Mouse (Mus musculus) B cell, adult 62 days (primary cell): ENCODE data around the gene Rab5if. TPM values are rescaled to one million over a fixed set of nuclear protein-coding genes. Genes with fewer than 3 reads are reported as not detected.

Experiments used
- total RNA-seq: library from RNA; stranded (reverse); gene quantifications from 4 replicates; pipeline ENCODE4 v1.2.4, GENCODE M21; 2023

Rab5if gene
- total RNA-seq = 52.5 to 58.5 TPM (median 54.3 TPM) in 4 replicates

GRCm38 (mm10) chr2:156862772-156863486, at the start of gene Rab5if:
Gene Rab5if, plus strand, starts transcription at chr2:156863128.

GRCm38 (mm10) chr2:156839319-156840191, 23.4 kb upstream of the Rab5if start, which contains the start of gene Tgif2:
Gene Tgif2, plus strand, starts transcription at chr2:156840007.

GRCm38 (mm10) chr2:156857835-156858234, 5.1 kb upstream of the Rab5if start, which contains the start of gene 4930518I15Rik:
Gene 4930518I15Rik, minus strand, starts transcription at chr2:156857946.

GRCm38 (mm10) chr2:156887017-156887416, 24.1 kb downstream of the Rab5if start, which contains the start of gene Sla2:
Gene Sla2, minus strand, starts transcription at chr2:156887192.

Other genes with a start within 250 kb of the Rab5if start
- gene Dlgap4, start 249.4 kb upstream of the Rab5if start, total RNA-seq = 61.4 to 72.0 TPM (median 65.7 TPM) in 4 replicates
- gene Myl9, start 87.7 kb upstream of the Rab5if start, total RNA-seq = 0.94 to 2.5 TPM (median 2.4 TPM) in 3 of 4 replicates, not detected in the other
- 132 to 147 TPM (median 134 TPM) in 4 replicates for gene Tgif2, start 23.1 kb upstream of the Rab5if start, total RNA-seq
- gene 4930518I15Rik, start 5.2 kb upstream of the Rab5if start, total RNA-seq = 2.5 to 3.8 TPM (median 3.2 TPM) in 4 replicates
- gene Sla2, start 24.1 kb downstream of the Rab5if start, total RNA-seq = 0.58 to 1.3 TPM (median 1.1 TPM) in 4 replicates
- gene Ndrg3, start 128.9 kb downstream of the Rab5if start, total RNA-seq = 30.6 to 36.3 TPM (median 31.5 TPM) in 4 replicates
- gene Dsn1, start 144.0 kb downstream of the Rab5if start, total RNA-seq = 25.4 to 38.0 TPM (median 30.0 TPM) in 4 replicates
- gene Soga1, start 216.1 kb downstream of the Rab5if start, total RNA-seq = 0.52 to 1.5 TPM (median 0.63 TPM) in 4 replicates
- gene Tldc2, start 223.9 kb downstream of the Rab5if start, total RNA-seq = not detected in 4 replicates